Mouse (Mus musculus): Measurements from ENCODE around the gene Eprs.

GRCm38 (mm10) chr1:185331364-185331763 lies 31.5 kb upstream of the Eprs start:
- TF ChIP-seq CTCF (IDR thresholded peaks at IDR 0.05; ENCODE audit: insufficient read depth, low read depth, low read length) (no peak), POLR2A (IDR thresholded peaks at IDR 0.05; ENCODE audit: insufficient read depth, low read depth, low read length) (no peak)

All from olfactory bulb, adult 2 months (tissue).